In genomic region chr11:98804605-98805004, GRCm38 (mm10) we compare ENCODE assay signal across 8 mouse cellular contexts. TPM values are rescaled to one million over a fixed set of nuclear protein-coding genes. Genes with fewer than 3 reads are reported as not detected.
DNase-seq lines count a peak whose midpoint lies in the region; ATAC-seq and TF ChIP-seq lines count a peak whose summit lies in the region.

Gene Casc3 (plus strand): TSS chr11:98804905.

- 89% methylated on average over 5 of the region's 5 CpGs for WGBS in kidney, postnatal 0 days
- 92% methylated on average over 5 of the region's 5 CpGs for WGBS in intestine, embryonic 16.5 days
- WGBS in midbrain, embryonic 10.5 days, result 94% methylated on average over 5 of the region's 5 CpGs

- H3K4me3 ChIP-seq in kidney, postnatal 0 days (replicated peaks; ENCODE audit: low read depth, low read length), result no peak within 1 kb of the TSS
- no peak within 1 kb of the TSS for H3K4me3 ChIP-seq in intestine, embryonic 16.5 days (ENCODE audit: low read length)
- H3K4me3 ChIP-seq in midbrain, embryonic 10.5 days, result peak within 1 kb of the TSS; percentile 7; the same call in 1 of the 2 replicates

- no peaks in the 10 kb centered on the region for H3K9me3 ChIP-seq in kidney, postnatal 0 days (replicated peaks; ENCODE audit: low read length)
- H3K9me3 ChIP-seq in intestine, embryonic 16.5 days (ENCODE audit: control insufficient read depth, low read length), result no peaks in the 10 kb centered on the region
- H3K9me3 ChIP-seq in midbrain, embryonic 10.5 days (replicated peaks), result no peaks in the 10 kb centered on the region

- DNase-seq in kidney, postnatal 0 days (ENCODE audit: low spot score), result no peak
- DNase-seq in kidney, postnatal 10 days, result no peak
- no peak for DNase-seq in adrenal gland, postnatal 36 days
- DNase-seq in gastrocnemius, postnatal 36 days, result no peak
- no peak for DNase-seq in midbrain, embryonic 10.5 days (ENCODE audit: low spot score)
- no peak for DNase-seq in right cerebral cortex, postnatal 25 days
- DNase-seq in thymus, postnatal 4 days, result no peak

- peaks cover 58% of the 10 kb centered on the region for H3K36me3 ChIP-seq in kidney, postnatal 0 days (ENCODE audit: insufficient read depth, low read length)
- peaks cover 19% of the 10 kb centered on the region for H3K36me3 ChIP-seq in intestine, embryonic 16.5 days (ENCODE audit: control insufficient read depth, insufficient read depth, low read length)
- H3K36me3 ChIP-seq in midbrain, embryonic 10.5 days, result peaks cover 90% of the 10 kb centered on the region

- no peak for TF ChIP-seq CTCF in kidney, postnatal 0 days (IDR thresholded peaks at IDR 0.05; ENCODE audit: low read depth)

- H3K4me1 ChIP-seq in kidney, postnatal 0 days (replicated peaks; ENCODE audit: insufficient read depth, low read length), result 0 out of 2 replicates have a peak, but pooled peaks cover 3% of the 10 kb centered on the region
- H3K4me1 ChIP-seq in intestine, embryonic 16.5 days (ENCODE audit: control insufficient read depth, insufficient read depth, low read length), result peaks cover 2% of the 10 kb centered on the region; the same call in 1 of the 2 replicates
- peaks cover 6% of the 10 kb centered on the region for H3K4me1 ChIP-seq in midbrain, embryonic 10.5 days

- intact Hi-C loops in gastrocnemius, postnatal 36 days (cut with DNase I), result no loop called here

- no peak for ATAC-seq in kidney, postnatal 0 days (replicated peaks; ENCODE audit: low FRiP score, low read depth)
- ATAC-seq in intestine, embryonic 16.5 days, result no peak

- H3K4me2 ChIP-seq in kidney, postnatal 0 days (ENCODE audit: low read length), result no peak within 1 kb of the TSS
- no peak within 1 kb of the TSS for H3K4me2 ChIP-seq in intestine, embryonic 16.5 days (ENCODE audit: low read depth, low read length)

- no peak within 1 kb of the TSS for H3K9ac ChIP-seq in kidney, postnatal 0 days (ENCODE audit: low read depth, low read length)
- no peak within 1 kb of the TSS for H3K9ac ChIP-seq in intestine, embryonic 16.5 days (ENCODE audit: low read depth, low read length)

- 0 out of 2 replicates have a peak within 1 kb of the TSS, but pooled peaks have one; percentile 2 for H3K27ac ChIP-seq in kidney, postnatal 0 days
- H3K27ac ChIP-seq in intestine, embryonic 16.5 days (ENCODE audit: low read length), result no peak within 1 kb of the TSS
- H3K27ac ChIP-seq in midbrain, embryonic 10.5 days (replicated peaks), result no peak within 1 kb of the TSS

- H3K27me3 ChIP-seq in kidney, postnatal 0 days (ENCODE audit: insufficient read depth, low read length), result no peaks in the 10 kb centered on the region
- H3K27me3 ChIP-seq in intestine, embryonic 16.5 days (replicated peaks; ENCODE audit: control insufficient read depth, insufficient read depth, low read length), result no peaks in the 10 kb centered on the region
- H3K27me3 ChIP-seq in midbrain, embryonic 10.5 days (ENCODE audit: low read depth, poor library complexity, severe bottlenecking), result no peaks in the 10 kb centered on the region

RNA-seq across cellular contexts. Expression of gene Casc3, which starts in this region (rescaled TPM):
- 24.6 and 25.7 TPM in 2 replicates for polyA plus RNA-seq in kidney, postnatal 0 days (2015; fragmentation: Nextera tagmentation; extraction: Ambion mirVana)
- 10 to 100 TPM; 29.6 to 34.3 TPM for total RNA-seq in adrenal gland, postnatal 36 days (2021)
- total RNA-seq in gastrocnemius, postnatal 36 days (2021), result 10 to 100 TPM; 14.2 to 21.4 TPM
- polyA plus RNA-seq in intestine, embryonic 16.5 days (2015; fragmentation: Nextera tagmentation; extraction: Ambion mirVana), result 23.1 and 24.3 TPM in 2 replicates
- polyA plus RNA-seq in midbrain, embryonic 10.5 days (2016; fragmentation: Nextera tagmentation; extraction: Ambion mirVana), result 49.0 and 55.7 TPM in 2 replicates
